Mouse (Mus musculus) lung, postnatal 25 days (tissue): ENCODE measurements at regions not wholly inside any gene's neighbourhood (a gene's known extent, or its start where the extent isn't known, plus 50 kb on each side); places are given as distances from the start of the nearest gene placed in this dataset.
A peak's percentile ranks its signal among the peaks of the same experiment; 100 is the strongest.
"Not testable (repeated sequence)": the region's sequence is repeated elsewhere in the genome, so short reads cannot be mapped to it uniquely, and the experiment has no call there.

Experiments
- DNase-seq: peaks from one replicate; pipeline ENCODE4 v3.0.0; 2022; ENCODE audit warnings: low spot score

- DNase-seq = no peak
Measured at GRCm38 (mm10) chr5:129256136-129256535, 159.6 kb downstream of the Adgrd1 start.

GRCm38 (mm10) chr5:129257206-129257605 is 160.7 kb downstream of the Adgrd1 start:
- DNase-seq = no peak

DNA sequence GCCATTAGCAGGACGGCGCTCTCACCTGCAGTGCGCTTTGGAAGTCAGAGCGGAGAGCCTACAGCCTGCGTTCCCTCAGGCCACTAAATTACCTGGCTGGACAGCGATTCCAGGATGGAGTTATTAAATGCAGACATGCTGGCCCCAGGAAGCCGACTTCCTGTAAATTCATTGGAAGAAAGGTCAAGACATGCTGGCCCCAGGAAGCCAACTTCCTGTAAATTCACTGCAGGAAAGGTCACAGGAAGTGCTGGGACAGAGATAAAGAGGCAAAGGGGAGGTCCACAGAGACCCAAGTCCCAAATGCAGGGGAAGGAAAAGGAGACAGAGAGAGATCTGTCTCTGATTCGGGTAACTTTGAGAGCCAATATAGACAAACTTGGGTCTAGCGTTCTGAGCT is 164.1 kb downstream of the Adgrd1 start:
- DNase-seq = peak; percentile 60

GRCm38 (mm10) chr5:129263118-129263517 is 166.6 kb downstream of the Adgrd1 start:
- no peak for DNase-seq

DNA sequence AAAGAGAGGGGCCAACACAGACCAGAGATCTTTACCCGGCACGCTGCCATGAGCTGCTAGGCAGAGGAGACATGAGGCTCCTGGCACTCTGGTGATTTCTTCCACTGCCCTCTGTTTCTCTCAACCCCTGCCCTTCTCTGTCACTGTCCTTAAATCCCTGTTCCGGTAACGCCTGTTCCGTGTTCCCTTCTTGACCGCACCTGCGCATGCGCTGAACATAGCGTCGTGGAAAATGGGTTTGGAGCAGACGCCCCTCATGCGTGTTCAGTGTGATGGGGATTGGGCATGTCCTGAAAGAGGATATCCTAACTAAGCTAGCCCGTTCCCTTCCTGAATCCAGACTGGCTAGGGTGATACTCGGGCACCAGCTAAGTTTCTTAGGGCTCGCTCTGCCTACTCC is 167.8 kb downstream of the Adgrd1 start:
- DNase-seq = no peak

GRCm38 (mm10) chr5:129268456-129268855 is 171.9 kb downstream of the Adgrd1 start:
- no peak for DNase-seq

DNA sequence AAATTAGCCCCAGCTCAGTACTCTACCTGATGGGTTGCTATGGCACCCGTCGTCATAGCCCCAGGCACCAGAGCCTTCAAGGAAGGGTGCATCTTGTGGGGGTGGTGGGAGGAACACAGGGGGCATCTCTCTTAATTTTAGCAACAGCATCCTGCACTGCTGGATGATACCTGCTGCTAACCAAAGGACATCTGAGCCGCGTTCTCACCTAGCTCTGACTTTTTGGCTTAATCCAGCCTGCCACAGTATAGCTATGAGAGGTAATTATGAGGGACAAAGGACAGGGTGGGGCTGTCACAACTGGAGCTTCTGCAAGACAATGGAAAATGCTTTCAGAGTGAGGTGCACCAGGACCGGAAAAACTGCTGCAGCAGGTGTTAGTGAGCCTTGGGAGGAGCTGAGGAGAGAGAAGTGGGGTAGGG is 173.5 kb downstream of the Adgrd1 start:
- no peak for DNase-seq

- DNase-seq = no peak
Measured at GRCm38 (mm10) chr5:129281406-129281805, 184.9 kb downstream of the Adgrd1 start.

GRCm38 (mm10) chr5:129282133-129282532 is 185.6 kb downstream of the Adgrd1 start:
- no peak for DNase-seq

DNA sequence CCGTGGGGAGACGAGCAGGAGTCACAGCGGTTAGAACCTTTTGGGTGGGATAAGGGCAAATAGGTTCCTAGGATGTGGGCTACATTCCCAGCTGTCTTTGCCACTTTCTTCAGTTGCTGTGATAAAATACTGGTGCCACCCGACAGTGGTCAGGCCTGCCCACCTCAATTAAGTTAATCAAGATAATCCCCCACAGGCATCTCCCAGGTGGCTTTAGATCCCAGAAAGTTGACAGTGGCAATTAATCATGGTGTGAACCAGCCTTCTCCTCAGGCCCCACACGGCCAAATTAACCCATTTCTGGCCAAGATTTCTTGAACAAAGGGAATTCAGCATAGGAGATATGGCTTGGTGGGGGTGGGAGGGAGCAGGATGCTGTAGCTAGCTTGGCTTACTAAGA is 186.3 kb downstream of the Adgrd1 start:
- no peak for DNase-seq

DNA sequence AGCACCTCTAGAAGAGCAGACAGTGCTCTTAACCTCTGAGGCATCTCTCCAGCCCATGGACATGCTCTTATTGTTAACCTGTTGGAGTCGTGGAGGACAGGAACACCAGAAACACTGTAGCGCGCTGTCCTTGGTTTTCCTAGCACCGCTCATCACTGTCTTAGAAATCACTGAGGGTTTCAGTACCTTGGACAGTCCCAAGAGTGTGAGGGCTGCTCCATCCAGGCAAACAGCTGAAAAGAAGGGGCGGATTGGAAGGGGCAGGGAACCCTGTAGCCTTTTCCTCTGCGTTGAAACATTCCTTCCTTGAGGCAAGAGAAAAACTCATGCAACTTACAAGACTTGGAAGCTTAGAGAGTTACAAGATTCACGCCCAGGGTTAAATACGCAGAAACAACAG is 190.9 kb downstream of the Adgrd1 start:
- DNase-seq = no peak

DNA sequence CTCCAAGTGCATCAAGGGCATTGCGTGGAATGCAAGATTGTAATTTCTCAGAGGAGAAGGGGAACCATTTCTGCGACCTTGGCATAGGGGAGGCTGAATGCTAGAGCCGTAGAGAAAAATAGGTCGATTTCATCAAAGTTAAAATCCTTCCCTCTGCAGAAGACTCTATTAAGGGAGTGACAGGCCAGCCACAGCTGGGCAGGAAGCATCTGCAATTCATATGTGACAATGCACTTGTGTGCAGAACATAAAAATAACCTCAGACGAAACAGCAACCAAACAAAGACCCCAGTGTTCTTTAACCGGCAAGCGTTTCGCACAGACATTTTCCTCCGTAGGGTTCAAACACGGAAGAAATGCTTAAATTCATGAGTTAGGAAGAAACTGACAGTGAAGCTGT is 196.3 kb downstream of the Adgrd1 start:
- DNase-seq = not testable (repeated sequence)

GRCm38 (mm10) chr5:129294861-129295542 is 198.5 kb downstream of the Adgrd1 start:
- not testable (repeated sequence) for DNase-seq

DNA sequence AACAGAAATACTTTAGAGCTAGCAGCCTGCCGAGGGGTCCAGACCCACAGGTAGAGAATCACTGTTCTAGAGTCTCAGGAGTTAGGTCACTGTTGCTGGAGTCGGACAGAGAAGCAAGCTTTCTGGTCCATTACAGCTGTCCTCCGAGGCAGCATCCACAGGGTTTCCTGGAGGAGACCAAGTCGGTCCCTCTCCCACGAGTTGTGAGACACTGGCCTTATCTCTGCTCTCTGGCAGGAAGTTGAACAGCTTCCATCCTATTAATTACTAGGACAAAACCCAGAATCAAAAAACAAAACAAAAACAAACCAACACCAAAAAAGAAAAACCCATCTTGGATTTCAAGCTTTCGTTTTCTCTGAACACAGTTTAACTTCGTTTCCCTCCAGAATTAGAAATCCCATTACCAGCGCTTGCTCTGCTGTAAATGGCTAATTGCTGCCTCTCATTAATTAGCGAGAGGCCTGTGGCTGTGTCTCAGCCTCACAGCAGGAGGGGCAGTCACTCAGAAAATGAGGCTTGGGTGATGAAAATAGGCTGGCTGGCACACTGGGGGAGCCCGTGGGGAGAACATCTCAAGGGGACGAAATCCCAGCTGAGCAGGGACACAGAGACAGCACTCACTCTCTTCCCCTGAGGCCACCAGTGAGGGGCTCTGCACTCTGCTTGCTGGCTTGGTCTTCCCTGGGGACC is 201.3 kb downstream of the Adgrd1 start:
- no peak for DNase-seq

GRCm38 (mm10) chr5:129298646-129299455 is 202.2 kb upstream of the Sfswap start:
- no peak for DNase-seq

DNA sequence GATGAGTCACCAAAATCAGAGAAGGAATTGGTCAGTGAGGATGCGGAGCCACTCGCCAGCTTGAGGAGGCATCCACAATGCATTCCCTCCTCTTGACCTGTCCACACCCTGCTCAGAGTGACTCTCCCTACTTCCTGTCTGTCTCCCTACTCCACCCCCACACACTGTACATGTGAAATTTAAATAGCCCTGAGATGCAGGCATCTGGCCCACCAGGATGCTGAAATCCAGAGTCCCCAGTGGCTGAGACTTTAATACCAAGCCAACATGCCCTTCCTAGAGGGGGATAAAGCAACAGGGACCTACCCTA is 201.6 kb upstream of the Sfswap start:
- DNase-seq = no peak

- no peak for DNase-seq
Measured at GRCm38 (mm10) chr5:129300423-129300822, 200.6 kb upstream of the Sfswap start.

- DNase-seq = no peak
Measured at GRCm38 (mm10) chr5:129315626-129316025, 185.4 kb upstream of the Sfswap start.

GRCm38 (mm10) chr5:129331094-129331523 is 169.9 kb upstream of the Sfswap start:
- DNase-seq = no peak

- no peak for DNase-seq
Measured at GRCm38 (mm10) chr5:129332014-129332413, 169.0 kb upstream of the Sfswap start.

DNA sequence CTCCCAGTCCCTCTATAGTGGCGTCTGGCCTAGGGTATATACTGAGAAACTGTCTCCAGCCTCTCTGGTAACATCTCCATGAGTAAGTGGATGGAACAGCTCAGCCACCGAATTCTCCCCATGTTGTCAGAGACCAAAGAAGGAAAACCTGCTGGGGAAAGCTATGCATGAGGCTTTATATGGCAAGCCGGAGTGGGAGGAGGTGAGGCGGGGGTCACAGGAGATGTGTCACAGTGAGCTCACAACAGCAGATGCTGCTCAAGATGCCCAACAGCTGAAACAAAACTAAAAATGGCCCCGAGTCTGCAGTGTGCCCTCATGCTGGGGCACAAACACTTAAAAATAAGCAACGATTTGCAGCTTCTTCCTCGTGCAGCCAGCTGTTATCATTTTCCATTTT is 162.5 kb upstream of the Sfswap start:
- DNase-seq = no peak

DNA sequence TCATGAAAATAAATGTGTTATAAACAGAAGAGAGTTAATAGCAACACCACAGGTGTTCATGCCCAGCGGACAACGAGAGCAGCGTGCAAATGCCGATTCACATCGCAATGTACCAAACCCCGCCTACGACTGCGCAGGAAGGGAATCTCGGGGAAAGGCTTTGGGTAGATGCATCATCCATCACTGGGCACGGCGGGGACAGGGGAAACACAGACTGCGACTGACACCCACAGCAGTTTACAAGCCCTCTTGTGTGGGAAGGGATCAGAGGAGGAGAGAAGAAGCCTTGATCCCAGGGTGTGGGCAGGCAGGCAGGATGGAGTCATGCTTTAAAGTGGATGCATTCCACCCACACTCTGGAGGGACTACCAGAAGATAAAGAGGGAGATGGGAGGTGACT is 157.0 kb upstream of the Sfswap start:
- DNase-seq = no peak

DNA sequence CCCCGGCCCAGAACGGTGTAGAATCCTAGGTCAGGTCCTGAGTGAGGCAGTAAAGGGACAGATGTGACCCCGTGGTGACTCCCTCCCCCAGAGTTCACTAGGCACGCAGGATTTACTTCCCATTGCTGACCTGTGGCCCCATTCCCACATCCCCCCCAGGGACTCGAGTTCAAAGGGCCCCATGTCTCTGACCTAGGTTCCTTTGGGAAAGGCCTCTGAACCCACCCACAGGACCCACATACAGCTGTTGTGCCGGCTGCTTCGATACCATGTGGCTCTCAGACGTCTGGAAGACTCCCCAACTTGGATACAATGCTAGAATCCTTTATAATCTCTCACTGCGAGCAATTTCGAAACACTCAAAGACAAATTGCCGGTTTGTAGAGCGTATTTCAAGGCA is 151.0 kb upstream of the Sfswap start:
- no peak for DNase-seq
